Mouse (Mus musculus): ENCODE data around the gene Clnk. TPM values are rescaled to one million over a fixed set of nuclear protein-coding genes. Genes with fewer than 3 reads are reported as not detected.

Gene Clnk
- total RNA-seq, 2 experiments from 2014 or later, result not detected

GRCm38 (mm10) chr5:38780631-38781030 is 96.0 kb downstream of the Clnk start:
- no peak for DNase-seq (ENCODE audit: low spot score)
- intact Hi-C loops (cut with DNase I), result no loop called here

DNA sequence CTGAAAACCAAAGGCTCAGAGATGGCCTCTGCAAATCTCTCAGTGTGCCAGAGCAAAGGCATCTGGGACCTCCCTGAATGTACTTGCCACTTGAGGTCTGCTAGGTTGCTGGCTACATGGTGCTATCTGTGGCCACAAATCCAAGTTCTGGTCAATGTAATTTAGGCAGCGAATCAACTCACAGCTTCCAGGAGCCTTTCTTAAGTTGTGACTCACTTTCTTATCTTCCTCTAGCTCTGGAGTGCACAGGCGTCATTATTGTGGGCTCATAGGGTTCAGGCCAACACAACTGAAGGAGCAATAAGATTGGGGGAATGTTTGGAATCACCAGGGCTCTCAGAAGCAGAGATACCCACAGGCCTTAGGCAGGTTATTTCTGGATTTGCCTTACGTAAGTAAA is 96.6 kb downstream of the Clnk start:
- DNase-seq (ENCODE audit: low spot score), result no peak
- intact Hi-C loops (cut with DNase I), result no loop called here

DNA sequence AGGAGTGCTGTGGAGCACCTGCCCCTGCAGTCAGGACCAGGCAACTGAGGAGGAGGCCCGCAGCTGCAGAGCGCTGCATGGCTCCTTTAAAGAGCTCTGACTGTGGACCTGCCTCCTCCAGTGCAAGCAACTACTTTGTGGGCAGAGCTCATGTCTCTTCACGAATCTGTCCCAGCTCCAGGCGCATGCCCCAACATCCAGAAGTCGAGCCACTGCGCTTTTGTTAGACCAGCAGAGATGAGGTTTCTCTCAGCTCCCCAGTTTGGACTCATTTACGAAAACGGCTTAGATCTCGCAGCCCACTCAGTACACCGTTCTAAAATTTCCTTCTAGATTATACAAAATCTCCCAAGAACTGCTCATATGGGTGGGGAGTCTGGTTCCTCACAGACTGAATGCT is 101.1 kb downstream of the Clnk start:
- intact Hi-C loops (cut with DNase I), result no loop called here
- DNase-seq (ENCODE audit: low spot score), result no peak

DNA sequence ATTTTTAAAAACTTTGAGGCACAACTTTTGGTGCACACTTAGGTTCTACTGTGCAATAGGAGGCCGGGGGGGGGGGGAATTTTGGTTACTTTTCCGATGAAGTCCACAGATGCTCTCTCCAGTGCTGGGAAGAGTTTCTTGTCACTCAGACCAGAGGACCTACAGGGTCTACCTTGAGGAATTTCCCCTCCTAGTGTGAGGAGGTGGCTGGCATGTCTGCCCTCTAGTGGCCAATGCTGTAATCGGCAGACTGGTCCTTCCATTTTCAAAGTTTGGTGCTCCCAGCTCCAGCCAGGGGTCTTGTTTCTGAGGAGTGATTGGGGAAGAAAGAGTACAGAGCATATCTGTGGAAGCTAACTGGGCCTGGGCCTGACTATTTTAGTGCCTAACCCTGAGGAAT is 121.7 kb downstream of the Clnk start:
- intact Hi-C loops (cut with DNase I), result no loop called here
- no peak for DNase-seq (ENCODE audit: low spot score)

DNA sequence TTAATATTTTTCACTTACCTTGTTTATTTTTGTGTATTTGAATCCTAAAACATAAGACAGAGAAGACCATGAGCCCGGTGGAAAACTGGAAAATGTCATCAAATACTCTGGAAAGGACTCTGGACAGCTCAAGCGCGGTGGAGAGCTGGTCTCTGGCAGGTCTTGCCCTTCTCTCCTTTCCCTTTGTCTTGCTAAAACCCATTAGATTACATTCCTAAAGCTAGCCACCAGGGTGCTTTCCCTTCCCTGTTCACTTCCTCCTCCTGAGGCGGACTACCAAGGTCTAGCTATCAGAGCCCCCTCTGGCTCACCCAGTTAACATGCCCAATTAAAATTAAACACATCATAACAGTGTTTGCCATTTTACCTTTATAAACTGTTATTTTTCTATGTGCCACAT is 123.9 kb downstream of the Clnk start:
- DNase-seq (ENCODE audit: low spot score), result no peak

DNA sequence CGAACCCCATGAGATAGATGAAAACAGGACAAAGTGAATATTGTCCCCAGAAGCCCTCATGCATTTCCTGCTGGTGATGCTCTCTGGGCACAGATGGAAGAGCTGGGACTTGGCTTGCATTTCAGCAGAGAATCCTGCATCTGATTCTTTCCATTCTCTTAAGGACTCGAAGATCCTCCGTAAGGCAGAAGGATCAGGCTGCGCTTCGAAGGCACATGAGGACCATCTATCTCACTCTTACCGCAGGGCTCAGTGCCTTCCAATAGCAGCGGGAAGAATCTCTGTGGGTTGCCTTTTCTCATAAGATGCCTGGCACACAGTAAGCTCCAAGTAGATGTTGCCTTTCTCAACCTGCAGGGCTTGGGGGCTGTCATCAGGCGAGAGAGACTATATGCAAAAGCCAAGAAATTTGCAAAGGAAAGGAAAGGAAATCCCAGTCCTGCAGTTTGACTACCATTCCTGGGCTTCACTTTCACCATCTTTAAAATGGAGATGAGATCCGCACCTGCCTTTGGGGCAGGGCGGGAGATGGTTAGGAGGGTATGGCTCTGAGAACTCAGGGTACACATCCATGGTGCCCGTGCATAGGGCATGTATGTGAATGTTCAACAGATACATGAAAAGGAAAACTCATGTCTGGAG is 167.6 kb downstream of the Clnk start:
- intact Hi-C loops (cut with DNase I), result no loop called here
- no peak for DNase-seq (ENCODE audit: low spot score)

More for the DNA sequence above, 123.9 kb downstream of the Clnk start:
- intact Hi-C loops (cut with DNase I), result no loop called here

DNA sequence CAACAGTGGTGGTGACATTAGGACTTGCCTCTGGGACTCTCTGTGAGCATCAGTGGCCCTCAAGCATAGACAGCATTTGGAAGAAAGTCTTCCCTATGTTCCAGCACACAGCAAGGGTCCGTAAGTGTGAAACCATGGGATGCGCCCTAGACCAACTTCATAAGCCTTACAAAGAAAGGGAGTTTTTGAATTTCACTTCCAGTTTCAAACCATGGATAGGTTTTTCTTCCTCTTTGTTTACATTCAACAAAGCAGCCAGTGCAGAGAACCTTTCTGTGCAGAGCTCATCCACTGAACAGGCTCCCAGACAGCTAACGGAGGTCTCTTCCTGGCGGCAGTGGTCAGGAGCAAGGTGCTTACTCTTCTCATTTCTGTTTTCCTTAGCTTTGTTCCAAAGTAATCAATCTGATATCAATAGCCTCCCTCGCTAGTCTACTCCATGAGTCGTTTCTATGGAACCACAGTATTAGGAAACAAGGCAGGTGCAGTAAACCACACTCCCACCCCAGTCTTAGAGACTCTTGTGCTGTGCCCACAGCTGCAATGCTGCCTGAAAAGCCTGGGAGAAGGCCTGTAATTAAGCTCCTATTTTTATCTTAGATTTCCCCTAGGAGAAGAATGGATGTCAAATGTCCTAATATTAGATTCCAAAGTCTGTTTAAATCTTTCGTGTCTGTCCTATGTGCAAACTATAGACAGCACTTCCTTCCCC is 169.1 kb downstream of the Clnk start:
- no peak for DNase-seq (ENCODE audit: low spot score)
- intact Hi-C loops (cut with DNase I), result no loop called here

DNA sequence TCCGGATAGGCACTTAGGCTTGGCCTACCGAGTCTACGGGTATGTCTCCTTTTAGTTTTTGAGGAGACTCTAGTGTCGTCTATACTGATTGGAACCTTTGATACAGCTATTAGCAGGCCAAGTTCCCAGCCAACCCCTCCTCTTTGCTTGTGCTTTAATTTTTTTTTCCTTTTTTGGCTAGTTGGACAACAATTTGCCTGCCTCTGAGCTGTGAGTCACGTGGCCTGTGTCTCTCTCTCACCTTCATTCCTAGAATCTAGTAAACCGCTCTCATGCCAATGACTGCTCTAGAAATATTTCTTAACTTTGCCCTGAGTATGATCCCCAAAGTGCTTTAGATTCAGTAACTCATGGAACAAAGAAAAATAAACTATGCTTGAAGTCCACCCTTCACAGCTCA is 173.7 kb downstream of the Clnk start:
- intact Hi-C loops (cut with DNase I), result no loop called here

GRCm38 (mm10) chr5:38702091-38702490 is 174.5 kb downstream of the Clnk start:
- no peak for DNase-seq (ENCODE audit: low spot score)
- intact Hi-C loops (cut with DNase I), result no loop called here

More for the DNA sequence above, 173.7 kb downstream of the Clnk start:
- DNase-seq (ENCODE audit: low spot score), result no peak

GRCm38 (mm10) chr5:38698466-38698865 is 178.1 kb downstream of the Clnk start:
- no peak for DNase-seq (ENCODE audit: low spot score)
- intact Hi-C loops (cut with DNase I), result no loop called here

DNA sequence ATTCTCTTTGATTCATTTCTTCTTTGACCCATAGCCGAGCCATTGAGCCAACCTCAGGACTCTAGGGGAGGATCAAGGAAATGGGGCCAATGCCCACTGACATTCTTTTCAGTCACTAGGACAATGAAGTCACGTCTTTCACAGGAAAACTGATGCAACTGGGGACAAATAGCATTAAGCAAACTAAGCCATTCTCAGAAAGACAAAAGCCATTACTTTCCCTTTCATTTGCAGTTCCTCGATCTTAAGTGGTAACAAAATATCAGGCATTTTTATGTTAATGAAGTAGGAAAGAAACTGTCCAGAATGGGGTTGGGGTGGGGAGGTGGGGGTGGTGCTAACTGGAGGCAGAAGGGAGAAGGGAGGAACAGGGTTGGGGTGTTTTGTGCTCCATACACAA is 178.6 kb downstream of the Clnk start:
- DNase-seq (ENCODE audit: low spot score), result no peak
- intact Hi-C loops (cut with DNase I), result no loop called here

DNA sequence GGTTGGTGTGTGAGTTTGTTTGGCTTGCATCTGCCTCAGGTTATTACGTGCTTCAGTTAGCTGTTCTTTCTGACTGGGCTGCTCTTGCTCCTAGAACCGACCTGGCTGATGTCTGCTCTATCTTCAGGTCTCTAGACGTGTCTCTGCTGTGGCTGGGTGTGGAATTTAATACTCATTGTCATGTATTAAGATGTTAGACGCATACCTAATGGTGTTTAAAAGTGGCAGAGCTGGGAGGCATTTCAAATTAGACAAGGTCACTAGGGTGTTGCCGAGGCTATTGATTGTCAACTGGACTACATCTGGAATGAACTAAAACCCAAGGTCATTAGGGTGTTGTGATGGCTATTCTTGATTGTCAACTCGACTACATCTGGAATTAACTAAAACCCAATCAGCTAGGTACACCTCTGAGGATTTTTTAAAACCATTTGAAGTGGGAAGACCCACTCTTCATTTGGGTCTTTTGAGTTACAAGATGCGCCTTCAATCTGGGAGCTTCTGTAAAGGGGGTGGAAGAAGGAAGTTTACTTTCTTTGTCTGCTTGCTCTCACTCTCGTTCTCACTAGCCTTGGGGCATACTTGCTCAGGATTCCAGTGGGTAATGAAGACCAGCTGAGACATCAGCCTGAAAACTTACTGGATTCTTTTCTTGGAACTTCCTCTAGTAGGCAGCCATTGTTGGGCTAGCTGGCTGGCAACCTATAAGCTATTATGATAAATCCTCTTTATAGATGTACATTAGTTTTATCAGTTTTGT is 179.8 kb downstream of the Clnk start:
- DNase-seq (ENCODE audit: low spot score), result no peak
- intact Hi-C loops (cut with DNase I), result no loop called here

DNA sequence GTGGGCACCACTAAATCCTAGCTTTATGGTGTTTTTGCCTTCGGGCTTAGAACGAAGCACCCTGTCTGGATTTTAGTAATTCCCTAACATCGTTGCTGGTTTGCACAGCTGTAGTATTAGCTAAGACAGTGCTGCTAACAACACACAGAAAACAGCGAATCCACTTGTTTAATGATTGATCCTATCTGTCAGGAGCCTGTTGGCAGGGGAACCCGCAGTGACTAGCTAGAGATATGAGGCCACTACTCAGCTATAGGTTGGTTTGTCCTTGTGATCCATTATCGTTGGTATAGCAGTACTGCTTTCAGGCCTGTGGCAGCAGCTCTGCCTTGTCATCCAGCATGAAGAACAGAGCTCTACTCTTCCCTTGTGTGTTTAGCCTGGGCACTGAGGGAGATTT is 183.8 kb downstream of the Clnk start:
- intact Hi-C loops (cut with DNase I), result no loop called here
- no peak for DNase-seq (ENCODE audit: low spot score)

- no peak for DNase-seq (ENCODE audit: low spot score)
- intact Hi-C loops (cut with DNase I), result no loop called here
Observed at GRCm38 (mm10) chr5:38689186-38689585, 187.4 kb downstream of the Clnk start.

- intact Hi-C loops (cut with DNase I), result no loop called here
- DNase-seq (ENCODE audit: low spot score), result no peak
Observed at GRCm38 (mm10) chr5:38687694-38688093, 188.9 kb downstream of the Clnk start.

DNA sequence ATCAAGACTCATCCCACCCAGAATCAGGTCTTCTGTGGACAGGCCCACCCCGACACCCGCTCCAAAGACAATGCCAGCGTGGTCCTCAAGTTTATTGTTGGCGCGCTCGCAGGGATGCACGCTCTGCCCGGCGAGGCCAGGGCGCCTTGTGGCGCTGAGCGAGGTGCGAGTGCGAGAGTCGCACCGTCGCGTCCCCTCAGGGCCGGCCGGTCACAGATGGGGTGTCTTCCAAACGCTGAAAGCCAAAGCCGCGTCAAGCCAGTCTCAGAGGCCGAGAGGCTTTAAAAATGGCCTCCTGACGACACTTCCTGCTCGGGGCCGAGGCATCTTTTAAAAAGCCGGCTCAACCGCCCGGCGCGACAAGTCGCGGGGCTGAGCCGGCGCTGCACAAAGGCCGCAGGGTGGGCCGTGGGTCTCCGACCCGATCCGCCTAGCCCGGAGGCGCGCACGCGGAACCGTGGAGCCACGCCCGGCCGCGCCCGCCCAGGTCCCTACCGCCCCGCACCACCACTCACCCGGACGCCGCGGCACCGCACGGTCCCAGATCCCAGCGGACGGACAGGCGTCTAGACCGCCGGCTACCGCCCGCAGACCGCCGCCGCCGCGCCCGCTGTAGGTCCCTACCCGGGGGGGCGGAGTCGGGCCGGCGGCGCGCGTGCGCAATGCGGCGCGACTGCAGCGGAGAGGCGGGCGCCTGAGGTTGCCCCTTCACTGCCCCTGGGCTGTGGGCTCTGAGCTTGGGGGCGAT is 192.3 kb downstream of the Clnk start, which contains the start of gene Zfp518b:
TSS of gene Zfp518b (minus strand) at position 663 of the 748 bp plus-strand sequence.
- peak; percentile 58 for DNase-seq (ENCODE audit: low spot score)
- intact Hi-C loops (cut with DNase I), result no loop called here

DNA sequence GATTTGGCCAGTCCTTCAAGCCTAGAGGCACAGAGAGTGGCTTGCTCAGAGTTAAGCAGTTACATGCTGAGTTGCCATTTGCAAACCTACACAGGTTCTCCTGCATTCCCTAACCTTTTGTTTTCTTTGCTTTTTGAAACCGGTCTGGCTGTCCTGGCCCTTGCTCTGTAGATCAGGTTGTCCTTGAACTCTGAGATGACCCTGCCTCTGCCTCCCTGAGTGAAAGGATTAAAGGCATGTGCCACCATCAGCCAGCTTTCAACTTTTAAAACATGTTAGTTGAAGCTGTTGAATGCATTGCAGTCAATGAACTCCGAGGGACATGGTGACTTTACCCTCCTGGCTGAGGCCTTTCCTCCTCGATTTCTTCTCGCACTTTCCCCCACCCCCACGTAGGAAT is 217.8 kb downstream of the Clnk start:
- DNase-seq (ENCODE audit: low spot score), result no peak
- intact Hi-C loops (cut with DNase I), result no loop called here

All from heart, postnatal 25 days (tissue).